Mouse (Mus musculus) kidney, postnatal 0 days (tissue): ENCODE data around the gene Hint1. TPM values are rescaled to one million over a fixed set of nuclear protein-coding genes. Genes with fewer than 3 reads are reported as not detected.

Experiments used
- ATAC-seq: fragments of 200-750 bp; cut with Nextera tagmentation; replicated peaks from 2 replicates; pipeline ENCODE4 v1.8.0; 2017; ENCODE audit warnings: low read depth, moderate number of reproducible peaks, moderate TSS enrichment, moderate library complexity; ENCODE audit not compliant: low FRiP score
- DNase-seq: peaks from one replicate; pipeline ENCODE4 v3.0.0-alpha.2; 2016; ENCODE audit warnings: low spot score
- H3K27ac ChIP-seq: fragments of 300-500 bp; sonication (generic); 2 replicates; pipeline ENCODE4 v1.5.1; 2014; ENCODE audit warnings: mild to moderate bottlenecking
- H3K27me3 ChIP-seq: fragments of 300-500 bp; sonication (generic); 2 replicates; pipeline ENCODE4 v1.6.1; 2014; ENCODE audit warnings: low read length, mixed read lengths; ENCODE audit not compliant: insufficient read depth
- H3K36me3 ChIP-seq: fragments of 300-500 bp; sonication (generic); 2 replicates; pipeline ENCODE4 v1.6.1; 2014; ENCODE audit warnings: low read length, mixed read lengths; ENCODE audit not compliant: insufficient read depth
- H3K4me1 ChIP-seq: fragments of 300-500 bp; sonication (generic); replicated peaks from 2 replicates; pipeline ENCODE4 v1.6.1; 2014; ENCODE audit warnings: antibody characterized with exemption, low read length, mixed read lengths; ENCODE audit not compliant: insufficient read depth
- H3K4me2 ChIP-seq: fragments of 300-500 bp; sonication (generic); 2 replicates; pipeline ENCODE4 v1.6.1; 2014; ENCODE audit warnings: mild to moderate bottlenecking, low read length, moderate library complexity, mixed read lengths
- H3K4me3 ChIP-seq: fragments of 300-500 bp; sonication (generic); replicated peaks from 2 replicates; pipeline ENCODE4 v1.5.1; 2014; ENCODE audit warnings: low read depth, low read length
- H3K9ac ChIP-seq: fragments of 300-500 bp; sonication (generic); 2 replicates; pipeline ENCODE4 v1.6.1; 2014; ENCODE audit warnings: low read depth, low read length
- H3K9me3 ChIP-seq: fragments of 300-500 bp; sonication (generic); replicated peaks from 2 replicates; pipeline ENCODE4 v1.6.1; 2016; ENCODE audit warnings: low read length, inconsistent platforms, mixed read lengths
- CTCF ChIP-seq: IDR thresholded peaks from 2 replicates; pipeline ENCODE4 v1.5.1; 2016; ENCODE audit warnings: antibody characterized with exemption, low read depth, mild to moderate bottlenecking, moderate library complexity
- WGBS: fragments of 180-500 bp; shearing (Covaris S2); extraction: QIAGEN DNeasy Blood & Tissue Kit; methylation state at CpG from one replicate; pipeline ENCODE4 v1.1.7; 2014; 5-methylcytosine and 5-hydroxymethylcytosine counted together
- polyA plus RNA-seq: library from polyadenylated mRNA; unstranded; fragments of >200 nt; fragmentation: Nextera tagmentation; extraction: Ambion mirVana; gene quantifications from 2 replicates; pipeline ENCODE4 v1.2.1, GENCODE M21; 2015

Hint1 gene
- polyA plus RNA-seq, 1 experiment from 2014 or later = 1,085 TPM

- no peaks in the 10 kb centered on the region for H3K27me3 ChIP-seq
- H3K36me3 ChIP-seq = no peaks in the 10 kb centered on the region
- TF ChIP-seq CTCF = no peak
- WGBS = 81% methylated on average over 4 of the region's 4 CpGs
- H3K4me1 ChIP-seq = no peaks in the 10 kb centered on the region
- ATAC-seq (no peak), DNase-seq (no peak)
- H3K4me2 ChIP-seq = no peak overlapping the region
- H3K27ac ChIP-seq = no peak overlapping the region
- no peaks in the 10 kb centered on the region for H3K9me3 ChIP-seq
- H3K9ac ChIP-seq = no peak overlapping the region
- no peak overlapping the region for H3K4me3 ChIP-seq
Measured at GRCm38 (mm10) chr11:54833833-54834232, 32.4 kb upstream of the Hint1 start.

- H3K9me3 ChIP-seq = no peaks in the 10 kb centered on the region
- 65% methylated on average over 2 of the region's 2 CpGs for WGBS
- no peak overlapping the region for H3K4me3 ChIP-seq
- H3K36me3 ChIP-seq = no peaks in the 10 kb centered on the region
- no peak overlapping the region for H3K9ac ChIP-seq
- H3K27ac ChIP-seq = no peak overlapping the region
- DNase-seq = no peak
- no peak overlapping the region for H3K4me2 ChIP-seq
- H3K4me1 ChIP-seq = no peaks in the 10 kb centered on the region
- no peak for ATAC-seq
- H3K27me3 ChIP-seq = no peaks in the 10 kb centered on the region
- peak; percentile 26; the same call in 1 of the 2 replicates for TF ChIP-seq CTCF
Measured at GRCm38 (mm10) chr11:54834596-54834995, 31.6 kb upstream of the Hint1 start.

DNA sequence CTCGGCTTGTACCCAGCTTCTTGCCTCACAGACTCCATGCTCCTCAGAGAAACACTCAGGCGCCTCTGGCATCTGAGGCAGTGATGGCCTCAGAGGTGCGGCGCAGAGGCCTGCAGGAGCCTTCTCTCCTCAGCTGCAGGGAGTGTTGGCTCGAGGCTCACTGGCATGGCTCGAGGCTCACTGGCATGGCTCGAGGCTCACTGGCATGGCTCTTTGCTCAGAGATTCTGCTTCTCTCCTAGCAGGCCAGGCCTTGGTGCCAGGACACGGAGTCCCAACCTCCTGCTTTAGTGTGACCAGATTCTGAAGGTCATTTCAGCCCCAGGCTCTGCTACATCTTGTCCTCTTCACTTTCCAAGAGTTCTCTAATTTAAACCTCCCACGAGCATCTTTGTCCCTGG, 30.1 kb upstream of the Hint1 start:
- DNase-seq = no peak
- H3K9ac ChIP-seq = no peak overlapping the region
- no peaks in the 10 kb centered on the region for H3K4me1 ChIP-seq
- no peak overlapping the region for H3K4me2 ChIP-seq
- 75% methylated on average over 9 of the region's 9 CpGs for WGBS
- no peaks in the 10 kb centered on the region for H3K36me3 ChIP-seq
- ATAC-seq = no peak
- H3K27me3 ChIP-seq = no peaks in the 10 kb centered on the region
- no peak for TF ChIP-seq CTCF
- H3K9me3 ChIP-seq = no peaks in the 10 kb centered on the region
- no peak overlapping the region for H3K4me3 ChIP-seq
- no peak overlapping the region for H3K27ac ChIP-seq

GRCm38 (mm10) chr11:54839696-54840095, 26.5 kb upstream of the Hint1 start:
- no peaks in the 10 kb centered on the region for H3K9me3 ChIP-seq
- H3K9ac ChIP-seq = no peak overlapping the region
- H3K36me3 ChIP-seq = no peaks in the 10 kb centered on the region
- no peaks in the 10 kb centered on the region for H3K4me1 ChIP-seq
- H3K27me3 ChIP-seq = no peaks in the 10 kb centered on the region
- no peak overlapping the region for H3K4me3 ChIP-seq
- DNase-seq = no peak
- no peak overlapping the region for H3K27ac ChIP-seq
- H3K4me2 ChIP-seq = no peak overlapping the region
- TF ChIP-seq CTCF = no peak
- 87% methylated on average over 4 of the region's 4 CpGs for WGBS
- no peak for ATAC-seq

DNA sequence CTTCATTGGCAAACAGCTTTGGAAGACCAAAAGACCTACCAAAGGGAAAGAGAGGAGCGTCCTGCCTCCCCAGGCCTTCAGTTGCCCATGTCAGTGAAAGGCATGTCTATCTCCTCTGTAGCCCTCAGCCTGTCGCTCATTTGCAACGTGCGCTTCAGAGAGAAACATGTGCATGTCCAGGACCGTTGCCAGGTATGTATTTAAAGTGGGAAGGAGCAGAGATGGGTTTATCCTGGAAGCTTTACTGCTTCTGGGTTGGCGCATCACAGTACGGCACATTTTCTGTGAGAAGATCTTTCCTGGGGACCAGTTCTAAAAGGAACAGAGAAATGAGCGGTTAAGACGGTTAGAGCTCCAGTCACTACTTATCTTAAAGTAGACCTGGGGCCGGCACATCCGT, 25.3 kb upstream of the Hint1 start:
- no peaks in the 10 kb centered on the region for H3K36me3 ChIP-seq
- no peaks in the 10 kb centered on the region for H3K27me3 ChIP-seq
- H3K4me3 ChIP-seq = no peak overlapping the region
- no peak for DNase-seq
- 91% methylated on average over 11 of the region's 11 CpGs for WGBS
- H3K9me3 ChIP-seq = no peaks in the 10 kb centered on the region
- no peak overlapping the region for H3K9ac ChIP-seq
- ATAC-seq = no peak
- TF ChIP-seq CTCF = no peak
- no peaks in the 10 kb centered on the region for H3K4me1 ChIP-seq
- H3K27ac ChIP-seq = no peak overlapping the region
- no peak overlapping the region for H3K4me2 ChIP-seq

- DNase-seq (no peak), ATAC-seq (no peak)
- Histone ChIP-seq H3K4me1 (no peaks in the 10 kb centered on the region), H3K9ac (no peak overlapping the region), H3K4me3 (no peak overlapping the region), H3K27ac (no peak overlapping the region), H3K9me3 (no peaks in the 10 kb centered on the region), H3K4me2 (no peak overlapping the region), H3K36me3 (no peaks in the 10 kb centered on the region), H3K27me3 (no peaks in the 10 kb centered on the region)
- no peak for TF ChIP-seq CTCF
- WGBS = 69% methylated on average over 9 of the region's 9 CpGs
Measured at GRCm38 (mm10) chr11:54844424-54844823, 21.8 kb upstream of the Hint1 start.

DNA sequence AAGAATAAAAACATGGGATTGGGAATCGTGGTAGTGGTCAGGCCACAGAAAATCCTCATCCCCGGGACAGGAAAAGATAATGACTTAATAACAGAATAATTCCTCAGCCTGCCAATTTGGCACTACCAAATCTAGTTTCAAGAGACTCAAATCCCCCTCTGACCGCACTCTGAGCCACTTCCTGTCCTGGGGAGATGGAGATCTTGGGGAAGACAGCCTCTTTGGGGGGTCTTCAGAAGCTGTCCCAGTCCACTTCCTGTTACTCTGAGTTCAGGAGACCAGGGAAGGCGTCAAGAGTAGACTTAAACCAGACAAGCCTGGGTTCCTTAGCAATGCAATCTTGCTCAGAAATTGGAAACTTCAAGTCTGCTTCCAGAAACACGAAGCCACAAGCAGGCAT, 21.2 kb upstream of the Hint1 start:
- WGBS = 81% methylated on average over 5 of the region's 5 CpGs
- H3K4me1 ChIP-seq = no peaks in the 10 kb centered on the region
- no peaks in the 10 kb centered on the region for H3K36me3 ChIP-seq
- H3K27me3 ChIP-seq = no peaks in the 10 kb centered on the region
- H3K9me3 ChIP-seq = no peaks in the 10 kb centered on the region
- H3K4me3 ChIP-seq = no peak overlapping the region
- no peak for ATAC-seq
- no peak for TF ChIP-seq CTCF
- H3K27ac ChIP-seq = no peak overlapping the region
- H3K9ac ChIP-seq = no peak overlapping the region
- DNase-seq = no peak
- no peak overlapping the region for H3K4me2 ChIP-seq
